Mouse (Mus musculus) ES-Bruce4 (cell line): ENCODE data around the gene Prr5l.

Source experiments
- CTCF ChIP-seq: IDR thresholded peaks from one replicate; pipeline ENCODE4 v1.8.1; 2011; ENCODE audit warnings: low read depth, low read length
- EP300 ChIP-seq: IDR thresholded peaks from 2 replicates; pipeline ENCODE4 v1.6.1; 2011; ENCODE audit warnings: low read depth, low read length; ENCODE audit not compliant: insufficient read depth
- POLR2A ChIP-seq: IDR thresholded peaks from one replicate; pipeline ENCODE4 v1.8.1; 2011; ENCODE audit warnings: low read length; ENCODE audit not compliant: insufficient read depth

- TF ChIP-seq CTCF (no peak), POLR2A (no peak), EP300 (no peak)
Measured at GRCm38 (mm10) chr2:101762955-101763386, 119.9 kb downstream of the Prr5l start.
